Mouse (Mus musculus): ENCODE data around the gene Pcdh9. TPM values are rescaled to one million over a fixed set of nuclear protein-coding genes. Genes with fewer than 3 reads are reported as not detected.

Pcdh9 gene
- polyA plus RNA-seq, 1 experiment from 2014 or later: 8.5 TPM

- ATAC-seq (ENCODE audit: low read depth): no peak
- H3K9me3 ChIP-seq (ENCODE audit: control insufficient read depth, low read length): no peaks in the 10 kb centered on the region
- H3K9ac ChIP-seq (ENCODE audit: low read length): no peak overlapping the region
- H3K4me1 ChIP-seq (replicated peaks; ENCODE audit: control insufficient read depth, insufficient read depth, low read length): no peaks in the 10 kb centered on the region
- H3K4me2 ChIP-seq (ENCODE audit: low read depth, low read length): no peak overlapping the region
- H3K4me3 ChIP-seq (ENCODE audit: low read length): no peak overlapping the region
- H3K27me3 ChIP-seq (ENCODE audit: control insufficient read depth, insufficient read depth, low read depth, low read length): no peaks in the 10 kb centered on the region
- no peak overlapping the region for H3K27ac ChIP-seq (ENCODE audit: low read length)
- WGBS: 57% methylated on average over 1 of the region's 1 CpGs
- no peaks in the 10 kb centered on the region for H3K36me3 ChIP-seq (ENCODE audit: control insufficient read depth, insufficient read depth, low read length)
Observed at GRCm38 (mm10) chr14:93719208-93719607, 171.3 kb downstream of the Pcdh9 start.

DNA sequence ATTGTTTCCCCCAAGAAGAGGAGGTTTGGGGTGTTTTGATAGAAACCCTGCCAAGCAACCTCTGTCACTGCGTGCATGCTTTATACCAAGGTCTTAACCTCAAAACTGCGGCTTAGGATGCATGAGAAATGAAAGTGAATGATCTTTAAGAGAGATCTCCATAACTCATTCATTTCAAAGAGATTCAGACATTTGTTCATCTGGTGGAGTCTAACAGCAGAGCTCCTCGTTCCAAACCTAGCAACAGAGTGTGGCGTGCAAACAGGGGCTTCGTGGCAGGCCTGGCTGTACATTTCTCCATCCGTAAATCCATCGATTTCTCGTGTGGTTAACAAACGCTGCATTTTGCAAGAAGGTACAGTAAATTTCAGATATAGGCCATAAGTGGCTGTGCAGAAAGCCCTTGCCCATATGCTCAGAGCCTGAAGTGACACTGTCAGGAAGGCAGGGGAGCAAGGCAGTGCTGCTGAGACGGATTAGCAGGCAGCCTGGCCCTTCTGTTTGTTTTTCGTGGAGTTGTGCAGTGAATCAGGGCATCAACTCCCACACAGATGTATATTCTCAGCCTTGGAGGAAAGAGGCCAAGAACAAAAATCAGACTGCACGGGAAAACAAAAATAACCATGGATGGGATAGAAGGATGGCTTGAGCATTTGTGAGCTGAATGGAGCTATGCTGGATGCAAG lies 177.1 kb downstream of the Pcdh9 start:
- ATAC-seq (ENCODE audit: low read depth): no peak
- H3K9me3 ChIP-seq (ENCODE audit: control insufficient read depth, low read length): no peaks in the 10 kb centered on the region
- no peaks in the 10 kb centered on the region for H3K36me3 ChIP-seq (ENCODE audit: control insufficient read depth, insufficient read depth, low read length)
- H3K4me2 ChIP-seq (ENCODE audit: low read depth, low read length): no peak overlapping the region
- H3K9ac ChIP-seq (ENCODE audit: low read length): no peak overlapping the region
- H3K4me1 ChIP-seq (replicated peaks; ENCODE audit: control insufficient read depth, insufficient read depth, low read length): no peaks in the 10 kb centered on the region
- 65% methylated on average over 12 of the region's 12 CpGs for WGBS
- H3K27ac ChIP-seq (ENCODE audit: low read length): no peak overlapping the region
- no peaks in the 10 kb centered on the region for H3K27me3 ChIP-seq (ENCODE audit: control insufficient read depth, insufficient read depth, low read depth, low read length)
- no peak overlapping the region for H3K4me3 ChIP-seq (ENCODE audit: low read length)

GRCm38 (mm10) chr14:93708651-93709050 lies 181.8 kb downstream of the Pcdh9 start:
- Histone ChIP-seq H3K4me1 (replicated peaks; ENCODE audit: control insufficient read depth, insufficient read depth, low read length) (no peaks in the 10 kb centered on the region), H3K4me3 (ENCODE audit: low read length) (no peak overlapping the region), H3K4me2 (ENCODE audit: low read depth, low read length) (no peak overlapping the region), H3K9me3 (ENCODE audit: control insufficient read depth, low read length) (no peaks in the 10 kb centered on the region), H3K27me3 (ENCODE audit: control insufficient read depth, insufficient read depth, low read depth, low read length) (no peaks in the 10 kb centered on the region), H3K9ac (ENCODE audit: low read length) (no peak overlapping the region), H3K27ac (ENCODE audit: low read length) (no peak overlapping the region), H3K36me3 (ENCODE audit: control insufficient read depth, insufficient read depth, low read length) (no peaks in the 10 kb centered on the region)
- WGBS: 62% methylated on average over 3 of the region's 3 CpGs
- ATAC-seq (ENCODE audit: low read depth): no peak

DNA sequence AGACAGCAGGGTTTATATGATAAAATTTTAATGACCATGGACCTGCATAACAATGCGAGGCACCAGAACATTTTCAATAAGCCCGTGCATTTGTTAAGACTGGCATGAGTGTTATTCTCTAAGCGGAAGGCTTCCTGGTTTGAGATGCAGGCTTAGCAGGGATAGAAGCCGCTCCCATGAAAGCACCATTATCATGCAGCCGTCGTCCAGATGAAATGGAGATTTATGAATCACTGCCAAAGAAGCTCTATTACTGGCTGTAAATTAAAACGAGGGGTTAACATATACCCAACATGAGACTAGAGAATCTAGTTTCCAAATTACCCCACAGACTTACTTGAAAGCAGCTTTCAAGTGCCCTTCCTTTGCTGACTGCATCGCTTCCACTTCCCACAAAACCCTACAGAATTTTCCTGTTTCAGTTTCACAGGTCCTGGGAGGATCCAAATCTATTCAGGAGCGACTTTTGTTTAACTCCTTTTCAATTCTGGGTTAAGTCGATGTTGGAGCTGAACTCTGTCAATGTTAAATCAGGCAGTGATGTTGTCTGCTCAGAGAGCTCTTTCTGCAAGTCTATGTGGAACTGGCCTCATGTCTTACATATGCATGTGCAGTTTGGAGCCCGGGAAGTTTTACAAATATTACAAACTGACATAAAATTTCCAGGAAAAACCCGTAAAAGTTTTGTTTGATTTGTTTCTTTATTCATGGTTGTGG lies 188.9 kb downstream of the Pcdh9 start:
- H3K4me1 ChIP-seq (replicated peaks; ENCODE audit: control insufficient read depth, insufficient read depth, low read length): no peaks in the 10 kb centered on the region
- H3K9ac ChIP-seq (ENCODE audit: low read length): no peak overlapping the region
- H3K4me3 ChIP-seq (ENCODE audit: low read length): no peak overlapping the region
- H3K36me3 ChIP-seq (ENCODE audit: control insufficient read depth, insufficient read depth, low read length): no peaks in the 10 kb centered on the region
- no peak overlapping the region for H3K27ac ChIP-seq (ENCODE audit: low read length)
- no peaks in the 10 kb centered on the region for H3K27me3 ChIP-seq (ENCODE audit: control insufficient read depth, insufficient read depth, low read depth, low read length)
- H3K4me2 ChIP-seq (ENCODE audit: low read depth, low read length): no peak overlapping the region
- no peaks in the 10 kb centered on the region for H3K9me3 ChIP-seq (ENCODE audit: control insufficient read depth, low read length)
- ATAC-seq (ENCODE audit: low read depth): no peak
- WGBS: 60% methylated on average over 12 of the region's 12 CpGs

GRCm38 (mm10) chr14:93700916-93701315 lies 189.6 kb downstream of the Pcdh9 start:
- Histone ChIP-seq H3K4me1 (replicated peaks; ENCODE audit: control insufficient read depth, insufficient read depth, low read length) (no peaks in the 10 kb centered on the region), H3K4me3 (ENCODE audit: low read length) (no peak overlapping the region), H3K9ac (ENCODE audit: low read length) (no peak overlapping the region), H3K9me3 (ENCODE audit: control insufficient read depth, low read length) (no peaks in the 10 kb centered on the region), H3K27ac (ENCODE audit: low read length) (no peak overlapping the region), H3K27me3 (ENCODE audit: control insufficient read depth, insufficient read depth, low read depth, low read length) (no peaks in the 10 kb centered on the region), H3K36me3 (ENCODE audit: control insufficient read depth, insufficient read depth, low read length) (no peaks in the 10 kb centered on the region), H3K4me2 (ENCODE audit: low read depth, low read length) (no peak overlapping the region)
- ATAC-seq (ENCODE audit: low read depth): no peak
- WGBS: 76% methylated on average over 1 of the region's 1 CpGs

DNA sequence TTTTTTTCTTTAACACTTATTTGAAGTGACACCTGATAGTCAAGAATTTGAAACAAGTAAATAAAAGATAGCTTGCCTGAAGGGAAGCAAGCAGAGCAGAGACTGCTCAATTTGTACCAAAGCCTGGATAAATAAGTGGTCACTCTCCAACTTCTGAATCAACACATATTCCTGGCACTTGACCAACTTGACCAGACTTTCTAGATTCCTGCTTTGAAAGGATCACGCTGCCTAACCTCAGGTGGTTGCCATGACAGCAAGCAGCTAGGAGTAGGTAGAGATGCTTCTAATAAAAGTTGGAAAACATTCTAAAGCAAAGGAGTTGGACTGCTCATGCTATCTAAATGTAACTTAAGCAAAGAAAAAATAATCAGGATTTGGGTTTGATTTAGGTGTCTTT lies 205.8 kb downstream of the Pcdh9 start:
- ATAC-seq (ENCODE audit: low read depth): peak; percentile 57; the same call in 1 of the 2 replicates
- no peak overlapping the region for H3K4me3 ChIP-seq (ENCODE audit: low read length)
- H3K4me2 ChIP-seq (ENCODE audit: low read depth, low read length): no peak overlapping the region
- WGBS: 19% methylated on average over 1 of the region's 1 CpGs
- no peak overlapping the region for H3K27ac ChIP-seq (ENCODE audit: low read length)
- H3K9ac ChIP-seq (ENCODE audit: low read length): no peak overlapping the region
- H3K36me3 ChIP-seq (ENCODE audit: control insufficient read depth, insufficient read depth, low read length): no peaks in the 10 kb centered on the region
- no peaks in the 10 kb centered on the region; the same call in 1 of the 2 replicates for H3K9me3 ChIP-seq (ENCODE audit: control insufficient read depth, low read length)
- H3K4me1 ChIP-seq (replicated peaks; ENCODE audit: control insufficient read depth, insufficient read depth, low read length): no peaks in the 10 kb centered on the region
- H3K27me3 ChIP-seq (ENCODE audit: control insufficient read depth, insufficient read depth, low read depth, low read length): no peaks in the 10 kb centered on the region

GRCm38 (mm10) chr14:93675273-93676068 lies 215.0 kb downstream of the Pcdh9 start:
- Histone ChIP-seq H3K9me3 (ENCODE audit: control insufficient read depth, low read length) (no peaks in the 10 kb centered on the region; the same call in 1 of the 2 replicates), H3K9ac (ENCODE audit: low read length) (no peak overlapping the region), H3K36me3 (ENCODE audit: control insufficient read depth, insufficient read depth, low read length) (no peaks in the 10 kb centered on the region), H3K27me3 (ENCODE audit: control insufficient read depth, insufficient read depth, low read depth, low read length) (no peaks in the 10 kb centered on the region), H3K4me2 (ENCODE audit: low read depth, low read length) (no peak overlapping the region), H3K4me3 (ENCODE audit: low read length) (no peak overlapping the region), H3K4me1 (replicated peaks; ENCODE audit: control insufficient read depth, insufficient read depth, low read length) (no peaks in the 10 kb centered on the region), H3K27ac (ENCODE audit: low read length) (no peak overlapping the region)
- WGBS: 83% methylated on average over 5 of the region's 5 CpGs
- ATAC-seq (ENCODE audit: low read depth): no peak

GRCm38 (mm10) chr14:93653986-93654757 lies 236.3 kb downstream of the Pcdh9 start:
- WGBS: 31% methylated on average over 9 of the region's 9 CpGs

More at GRCm38 (mm10) chr14:93653986-93654757, 236.3 kb downstream of the Pcdh9 start:
- Histone ChIP-seq H3K4me2 (ENCODE audit: low read depth, low read length) (no peak overlapping the region), H3K27me3 (ENCODE audit: control insufficient read depth, insufficient read depth, low read depth, low read length) (no peaks in the 10 kb centered on the region), H3K4me3 (ENCODE audit: low read length) (no peak overlapping the region), H3K9me3 (ENCODE audit: control insufficient read depth, low read length) (no peaks in the 10 kb centered on the region), H3K27ac (ENCODE audit: low read length) (no peak overlapping the region), H3K9ac (ENCODE audit: low read length) (no peak overlapping the region), H3K4me1 (replicated peaks; ENCODE audit: control insufficient read depth, insufficient read depth, low read length) (no peaks in the 10 kb centered on the region), H3K36me3 (ENCODE audit: control insufficient read depth, insufficient read depth, low read length) (no peaks in the 10 kb centered on the region)
- no peak for ATAC-seq (ENCODE audit: low read depth)

Data from lung, embryonic 16.5 days (tissue).